Mouse (Mus musculus): ENCODE data around the gene Nde1.

GRCm38 (mm10) chr16:14137976-14138561 lies 25.0 kb upstream of the Nde1 start:
- TF ChIP-seq CTCF (IDR thresholded peaks at IDR 0.05; ENCODE audit: low read depth), result no peak
- no peak for TF ChIP-seq EP300 (IDR thresholded peaks at IDR 0.05; ENCODE audit: low read depth)
